Mouse (Mus musculus) cortical plate, adult 2 months (tissue): ENCODE data around the gene Kitl.

ENCODE experiments used
- CTCF ChIP-seq: fragments of 200-500 bp; IDR thresholded peaks from 2 replicates; pipeline ENCODE4 v1.5.1; 2011; ENCODE audit warnings: mild to moderate bottlenecking, control low read depth, low read length; ENCODE audit not compliant: insufficient read depth; ENCODE audit errors: extremely low read depth
- POLR2A ChIP-seq: fragments of 200-500 bp; IDR thresholded peaks from 2 replicates; pipeline ENCODE4 v1.6.1; 2011; ENCODE audit warnings: mild to moderate bottlenecking, low read length, control low read depth; ENCODE audit not compliant: insufficient read depth; ENCODE audit errors: extremely low read depth

- no peak for TF ChIP-seq POLR2A
- TF ChIP-seq CTCF, result no peak
Observed at GRCm38 (mm10) chr10:100003797-100004196, 11.6 kb upstream of the Kitl start.
